Mouse (Mus musculus): Measurements from ENCODE around the gene Snap47.

- TF ChIP-seq CTCF (IDR thresholded peaks at IDR 0.05; ENCODE audit: insufficient read depth, low read depth, low read length) (no peak), POLR2A (IDR thresholded peaks at IDR 0.05; ENCODE audit: insufficient read depth, low read depth, low read length) (no peak)
These were observed 75.5 kb downstream of the Snap47 start, which contains the start of gene Prss38 for GRCm38 (mm10) chr11:59375475-59375874.
